Mouse (Mus musculus): ENCODE data around the gene Clec18a. TPM values are rescaled to one million over a fixed set of nuclear protein-coding genes. Genes with fewer than 3 reads are reported as not detected.
"Not testable (repeated sequence)": the region's sequence is repeated elsewhere in the genome, so short reads cannot be mapped to it uniquely, and the experiment has no call there.

Gene Clec18a
- polyA plus RNA-seq, 1 experiment from 2014 or later, result 0.27 TPM

- ATAC-seq (ENCODE audit: insufficient number of reproducible peaks, insufficient read depth, low FRiP score, low TSS enrichment, low read depth), result no peak
- Histone ChIP-seq H3K9ac (no peak overlapping the region; the same call in 1 of the 2 replicates), H3K27me3 (0 out of 2 replicates have a peak, but pooled peaks cover 2% of the 10 kb centered on the region), H3K9me3 (no peaks in the 10 kb centered on the region), H3K4me2 (no peak overlapping the region), H3K36me3 (no peaks in the 10 kb centered on the region), H3K4me3 (no peak overlapping the region), H3K27ac (no peak overlapping the region), H3K4me1 (peaks cover 5% of the 10 kb centered on the region)
- WGBS, result 59% methylated on average over 5 of the region's 5 CpGs
These were observed 12.8 kb downstream of the Clec18a start for GRCm38 (mm10) chr8:111079461-111079860.

GRCm38 (mm10) chr8:111075926-111076325, 16.3 kb downstream of the Clec18a start:
- no peaks in the 10 kb centered on the region for H3K9me3 ChIP-seq
- WGBS, result 88% methylated on average over 3 of the region's 3 CpGs
- no peaks in the 10 kb centered on the region for H3K27me3 ChIP-seq

GRCm38 (mm10) chr8:111068660-111069059, 23.6 kb downstream of the Clec18a start:
- not testable (repeated sequence) for H3K4me1 ChIP-seq; H3K36me3 ChIP-seq; H3K27ac ChIP-seq; ATAC-seq (ENCODE audit: insufficient number of reproducible peaks, insufficient read depth, low FRiP score, low TSS enrichment, low read depth); H3K4me3 ChIP-seq; H3K9me3 ChIP-seq; H3K27me3 ChIP-seq; H3K4me2 ChIP-seq; H3K9ac ChIP-seq
- WGBS, result 93% methylated on average over 9 of the region's 9 CpGs

More at GRCm38 (mm10) chr8:111075926-111076325, 16.3 kb downstream of the Clec18a start:
- Histone ChIP-seq H3K27ac (no peak overlapping the region), H3K9ac (no peak overlapping the region), H3K4me1 (no peaks in the 10 kb centered on the region), H3K36me3 (no peaks in the 10 kb centered on the region), H3K4me3 (no peak overlapping the region), H3K4me2 (no peak overlapping the region)
- ATAC-seq (ENCODE audit: insufficient number of reproducible peaks, insufficient read depth, low FRiP score, low TSS enrichment, low read depth), result no peak

- no peak for ATAC-seq (ENCODE audit: insufficient number of reproducible peaks, insufficient read depth, low FRiP score, low TSS enrichment, low read depth)
- no peaks in the 10 kb centered on the region for H3K27me3 ChIP-seq
- WGBS, result 27% methylated on average over 10 of the region's 10 CpGs
These were observed 24.8 kb downstream of the Clec18a start for GRCm38 (mm10) chr8:111067439-111067838.

GRCm38 (mm10) chr8:111066308-111066707, 25.9 kb downstream of the Clec18a start:
- H3K4me1 ChIP-seq, result peaks cover 1% of the 10 kb centered on the region
- H3K4me2 ChIP-seq, result no peak overlapping the region
- no peak for ATAC-seq (ENCODE audit: insufficient number of reproducible peaks, insufficient read depth, low FRiP score, low TSS enrichment, low read depth)
- no peak overlapping the region for H3K27ac ChIP-seq
- no peak overlapping the region for H3K9ac ChIP-seq
- no peak overlapping the region for H3K4me3 ChIP-seq
- H3K36me3 ChIP-seq, result no peaks in the 10 kb centered on the region
- H3K9me3 ChIP-seq, result no peaks in the 10 kb centered on the region
- H3K27me3 ChIP-seq, result no peaks in the 10 kb centered on the region
- WGBS, result 56% methylated on average over 4 of the region's 4 CpGs

More at GRCm38 (mm10) chr8:111067439-111067838, 24.8 kb downstream of the Clec18a start:
- Histone ChIP-seq H3K9me3 (no peaks in the 10 kb centered on the region), H3K4me1 (no peaks in the 10 kb centered on the region), H3K27ac (no peak overlapping the region), H3K9ac (no peak overlapping the region), H3K4me2 (no peak overlapping the region), H3K36me3 (no peaks in the 10 kb centered on the region), H3K4me3 (no peak overlapping the region)

GRCm38 (mm10) chr8:111062893-111063292, 29.3 kb downstream of the Clec18a start:
- Histone ChIP-seq H3K4me2 (peak overlapping the region; percentile 85), H3K4me3 (peak overlapping the region; percentile 73), H3K9me3 (no peaks in the 10 kb centered on the region), H3K36me3 (no peaks in the 10 kb centered on the region), H3K9ac (no peak overlapping the region), H3K27ac (no peak overlapping the region), H3K4me1 (peaks cover 22% of the 10 kb centered on the region), H3K27me3 (no peaks in the 10 kb centered on the region)
- no peak for ATAC-seq (ENCODE audit: insufficient number of reproducible peaks, insufficient read depth, low FRiP score, low TSS enrichment, low read depth)
- WGBS, result 57% methylated on average over 2 of the region's 2 CpGs

GRCm38 (mm10) chr8:111062072-111062757, 30.0 kb downstream of the Clec18a start:
- Histone ChIP-seq H3K4me1 (peaks cover 28% of the 10 kb centered on the region), H3K27me3 (no peaks in the 10 kb centered on the region), H3K36me3 (no peaks in the 10 kb centered on the region), H3K9me3 (no peaks in the 10 kb centered on the region), H3K27ac (peak overlapping the region; percentile 66), H3K4me3 (peak overlapping the region; percentile 73), H3K4me2 (peak overlapping the region; percentile 85), H3K9ac (peak overlapping the region; percentile 76)
- under 1% methylated on average over 27 of the region's 27 CpGs for WGBS
- ATAC-seq (ENCODE audit: insufficient number of reproducible peaks, insufficient read depth, low FRiP score, low TSS enrichment, low read depth), result peak; percentile 83

- Histone ChIP-seq H3K9me3 (no peaks in the 10 kb centered on the region), H3K9ac (peak overlapping the region; percentile 76), H3K27ac (peak overlapping the region; percentile 66), H3K4me2 (peak overlapping the region; percentile 85), H3K4me3 (peak overlapping the region; percentile 73), H3K27me3 (no peaks in the 10 kb centered on the region), H3K36me3 (no peaks in the 10 kb centered on the region), H3K4me1 (peaks cover 31% of the 10 kb centered on the region)
- under 1% methylated on average over 14 of the region's 14 CpGs for WGBS
- ATAC-seq (ENCODE audit: insufficient number of reproducible peaks, insufficient read depth, low FRiP score, low TSS enrichment, low read depth), result 0 out of 2 replicates have a peak, but pooled peaks have one; percentile 7
These were observed 30.5 kb downstream of the Clec18a start for GRCm38 (mm10) chr8:111061688-111062071.

- no peak overlapping the region for H3K27ac ChIP-seq
- H3K9me3 ChIP-seq, result no peaks in the 10 kb centered on the region
- no peaks in the 10 kb centered on the region for H3K27me3 ChIP-seq
- H3K9ac ChIP-seq, result no peak overlapping the region
- 48% methylated on average over 2 of the region's 2 CpGs for WGBS
- no peak overlapping the region for H3K4me2 ChIP-seq
- no peak for ATAC-seq (ENCODE audit: insufficient number of reproducible peaks, insufficient read depth, low FRiP score, low TSS enrichment, low read depth)
- H3K36me3 ChIP-seq, result peaks cover 17% of the 10 kb centered on the region
- H3K4me1 ChIP-seq, result peaks cover 31% of the 10 kb centered on the region
- no peak overlapping the region for H3K4me3 ChIP-seq
These were observed 33.2 kb downstream of the Clec18a start for GRCm38 (mm10) chr8:111058946-111059572.

GRCm38 (mm10) chr8:111056691-111057293, 35.4 kb downstream of the Clec18a start:
- Histone ChIP-seq H3K4me1 (peaks cover 31% of the 10 kb centered on the region), H3K27me3 (no peaks in the 10 kb centered on the region), H3K36me3 (peaks cover 40% of the 10 kb centered on the region), H3K9ac (peak overlapping the region; percentile 92), H3K9me3 (no peaks in the 10 kb centered on the region), H3K27ac (peak overlapping the region; percentile 85), H3K4me3 (peak overlapping the region; percentile 95), H3K4me2 (peak overlapping the region; percentile 95)
- peak; percentile 60 for ATAC-seq (ENCODE audit: insufficient number of reproducible peaks, insufficient read depth, low FRiP score, low TSS enrichment, low read depth)
- WGBS, result under 1% methylated on average over 63 of the region's 63 CpGs

- peak within 1 kb of the TSS; percentile 92 for H3K9ac ChIP-seq
- H3K27me3 ChIP-seq, result no peaks in the 10 kb centered on the region
- no peaks in the 10 kb centered on the region for H3K9me3 ChIP-seq
- peaks cover 46% of the 10 kb centered on the region for H3K36me3 ChIP-seq
- H3K27ac ChIP-seq, result peak within 1 kb of the TSS; percentile 85
- WGBS, result under 1% methylated on average over 60 of the region's 68 CpGs
- H3K4me3 ChIP-seq, result peak within 1 kb of the TSS; percentile 95
- ATAC-seq (ENCODE audit: insufficient number of reproducible peaks, insufficient read depth, low FRiP score, low TSS enrichment, low read depth), result peak; percentile 86
- peaks cover 29% of the 10 kb centered on the region for H3K4me1 ChIP-seq
- peak within 1 kb of the TSS; percentile 95 for H3K4me2 ChIP-seq
These were observed 36.0 kb downstream of the Clec18a start, which contains the start of gene Exosc6 for GRCm38 (mm10) chr8:111056158-111056663. Exosc6 (plus strand) TSS chr8:111056339.
